ENCODE assay signal across 15 mouse cellular contexts in genomic region chr2:77515654-77516053, GRCm38 (mm10).
DNase-seq lines count a peak whose midpoint lies in the region; ATAC-seq and TF ChIP-seq lines count a peak whose summit lies in the region.
"Had no signal": no experiment of that assay in that cellular context is flagged by ENCODE, and none has a peak within 500 bp of the region (broad histone marks: within the 10 kb centered on the region; RNA-seq: fewer than 3 reads in every experiment).

No protein-coding gene starts in this region.

- no peak overlapping the region for H3K4me3 ChIP-seq in midbrain, embryonic 12.5 days
- H3K4me3 ChIP-seq in midbrain, embryonic 10.5 days: no peak overlapping the region
- H3K4me3 ChIP-seq in intestine, embryonic 16.5 days (ENCODE audit: low read length): no peak overlapping the region
- peak overlapping the region; percentile 30; the same call in 1 of the 2 replicates for H3K4me3 ChIP-seq in liver, embryonic 16.5 days (ENCODE audit: low read depth, low read length)
- H3K4me3 ChIP-seq in stomach, postnatal 0 days (ENCODE audit: low read depth, low read length): no peak overlapping the region
- H3K4me3 ChIP-seq: heart, embryonic 10.5 days had no signal

- TF ChIP-seq CTCF in stomach, postnatal 0 days (IDR thresholded peaks at IDR 0.05; ENCODE audit: low read depth): no peak

- intact Hi-C loops in heart, postnatal 36 days (cut with DNase I): no loop called here

- H3K4me2 ChIP-seq in midbrain, embryonic 12.5 days (replicated peaks): no peak overlapping the region
- H3K4me2 ChIP-seq in intestine, embryonic 16.5 days (ENCODE audit: low read depth, low read length): 0 out of 2 replicates have a peak overlapping the region, but pooled peaks have one; percentile 7
- H3K4me2 ChIP-seq in liver, embryonic 16.5 days (ENCODE audit: low read depth, low read length): peak overlapping the region; percentile 44
- no peak overlapping the region for H3K4me2 ChIP-seq in stomach, postnatal 0 days (replicated peaks; ENCODE audit: low read depth)

- ATAC-seq in midbrain, embryonic 12.5 days (ENCODE audit: low FRiP score, low read depth): 0 out of 2 replicates have a peak, but pooled peaks have one; percentile 11
- peak; percentile 85 for ATAC-seq in intestine, embryonic 16.5 days
- peak; percentile 91 for ATAC-seq in liver, embryonic 16.5 days (ENCODE audit: low read depth)
- ATAC-seq in stomach, postnatal 0 days (ENCODE audit: low FRiP score, low TSS enrichment): peak; percentile 76

- 0 out of 2 replicates have a peak, but pooled peaks cover 16% of the 10 kb centered on the region for H3K4me1 ChIP-seq in midbrain, embryonic 12.5 days
- H3K4me1 ChIP-seq in midbrain, embryonic 10.5 days: peaks cover 16% of the 10 kb centered on the region
- H3K4me1 ChIP-seq in intestine, embryonic 16.5 days (ENCODE audit: control insufficient read depth, insufficient read depth, low read length): peaks cover 7% of the 10 kb centered on the region; the same call in 1 of the 2 replicates
- peaks cover 35% of the 10 kb centered on the region for H3K4me1 ChIP-seq in liver, embryonic 16.5 days (ENCODE audit: control insufficient read depth, low read depth, low read length)
- H3K4me1 ChIP-seq in stomach, postnatal 0 days (replicated peaks; ENCODE audit: control insufficient read depth, insufficient read depth): no peaks in the 10 kb centered on the region

- no peak overlapping the region for H3K27ac ChIP-seq in midbrain, embryonic 12.5 days (replicated peaks)
- H3K27ac ChIP-seq in midbrain, embryonic 10.5 days (replicated peaks): no peak overlapping the region
- peak overlapping the region; percentile 60 for H3K27ac ChIP-seq in intestine, embryonic 16.5 days (ENCODE audit: low read length)
- peak overlapping the region; percentile 70 for H3K27ac ChIP-seq in liver, embryonic 16.5 days (ENCODE audit: low read length)
- no peak overlapping the region for H3K27ac ChIP-seq in stomach, postnatal 0 days (replicated peaks)
- H3K27ac ChIP-seq: heart, embryonic 10.5 days; macrophage had no signal

- H3K9me3 ChIP-seq in midbrain, embryonic 12.5 days: no peaks in the 10 kb centered on the region
- H3K9me3 ChIP-seq in midbrain, embryonic 10.5 days (replicated peaks): no peaks in the 10 kb centered on the region
- no peaks in the 10 kb centered on the region for H3K9me3 ChIP-seq in intestine, embryonic 16.5 days (ENCODE audit: control insufficient read depth, low read length)
- H3K9me3 ChIP-seq in liver, embryonic 16.5 days (replicated peaks; ENCODE audit: control insufficient read depth, low read length): no peaks in the 10 kb centered on the region
- no peaks in the 10 kb centered on the region for H3K9me3 ChIP-seq in stomach, postnatal 0 days (ENCODE audit: control insufficient read depth, low read length)
- H3K9me3 ChIP-seq: heart, embryonic 10.5 days had no signal

- no peak overlapping the region for H3K9ac ChIP-seq in midbrain, embryonic 12.5 days (replicated peaks)
- no peak overlapping the region for H3K9ac ChIP-seq in intestine, embryonic 16.5 days (ENCODE audit: low read depth, low read length)
- H3K9ac ChIP-seq in liver, embryonic 16.5 days (ENCODE audit: low read depth, low read length): no peak overlapping the region; the same call in 1 of the 2 replicates
- no peak overlapping the region for H3K9ac ChIP-seq in stomach, postnatal 0 days (ENCODE audit: low read length)

- WGBS in midbrain, embryonic 12.5 days: 64% methylated on average over 6 of the region's 6 CpGs
- 67% methylated on average over 6 of the region's 6 CpGs for WGBS in midbrain, embryonic 10.5 days
- WGBS in intestine, embryonic 16.5 days: 38% methylated on average over 6 of the region's 6 CpGs
- WGBS in liver, embryonic 16.5 days (ENCODE audit: insufficient replicate concordance): 7% methylated on average over 6 of the region's 6 CpGs
- 36% methylated on average over 6 of the region's 6 CpGs for WGBS in stomach, postnatal 0 days

- TF ChIP-seq EP300 in stomach, postnatal 0 days (optimal IDR thresholded peaks at IDR 0.05): no peak

- peaks cover 4% of the 10 kb centered on the region for H3K27me3 ChIP-seq in midbrain, embryonic 12.5 days
- H3K27me3 ChIP-seq in midbrain, embryonic 10.5 days (ENCODE audit: low read depth, poor library complexity, severe bottlenecking): 0 out of 2 replicates have a peak, but pooled peaks cover 12% of the 10 kb centered on the region
- H3K27me3 ChIP-seq in intestine, embryonic 16.5 days (replicated peaks; ENCODE audit: control insufficient read depth, insufficient read depth, low read length): 0 out of 2 replicates have a peak, but pooled peaks cover 2% of the 10 kb centered on the region
- H3K27me3 ChIP-seq in liver, embryonic 16.5 days (ENCODE audit: control insufficient read depth, insufficient read depth, low read depth, low read length): no peaks in the 10 kb centered on the region
- H3K27me3 ChIP-seq in stomach, postnatal 0 days (ENCODE audit: control insufficient read depth, insufficient read depth, low read length): no peaks in the 10 kb centered on the region

- no peaks in the 10 kb centered on the region for H3K36me3 ChIP-seq in midbrain, embryonic 12.5 days
- H3K36me3 ChIP-seq in midbrain, embryonic 10.5 days: no peaks in the 10 kb centered on the region
- H3K36me3 ChIP-seq in intestine, embryonic 16.5 days (ENCODE audit: control insufficient read depth, insufficient read depth, low read length): no peaks in the 10 kb centered on the region
- no peaks in the 10 kb centered on the region for H3K36me3 ChIP-seq in liver, embryonic 16.5 days (ENCODE audit: control insufficient read depth, insufficient read depth)
- H3K36me3 ChIP-seq in stomach, postnatal 0 days (ENCODE audit: control insufficient read depth, insufficient read depth, low read length): no peaks in the 10 kb centered on the region
- H3K36me3 ChIP-seq: heart, embryonic 10.5 days had no signal

- DNase-seq in midbrain, embryonic 10.5 days (ENCODE audit: low spot score): no peak
- DNase-seq in stomach, postnatal 0 days (ENCODE audit: low spot score): peak; percentile 45
- no peak for DNase-seq in ovary, postnatal 14 days (ENCODE audit: low spot score)
- DNase-seq in heart, postnatal 36 days: no peak
- DNase-seq: cerebellum, adult 11 months; gastrocnemius, postnatal 14 days; heart, postnatal 14 days; kidney, postnatal 10 days; layer of hippocampus, adult 9-11 months; lung, adult 18-20 months had no signal

Comparison
In these comparisons a context has a peak if more than half of its experiments do, and no peak if none do; other contexts are left out.
1. ATAC-seq: peak in every context shown above with its lines; median percentile 91 in liver, embryonic 16.5 days; 85 in intestine, embryonic 16.5 days; 76 in stomach, postnatal 0 days; 11 in midbrain, embryonic 12.5 days.
2. H3K27ac ChIP-seq: peak in intestine, embryonic 16.5 days (single experiment) and liver, embryonic 16.5 days (single experiment); none in midbrain, embryonic 12.5 days (single experiment), midbrain, embryonic 10.5 days (single experiment) and stomach, postnatal 0 days (single experiment).
3. H3K4me2 ChIP-seq: peak in intestine, embryonic 16.5 days (single experiment) and liver, embryonic 16.5 days (single experiment); none in midbrain, embryonic 12.5 days (single experiment) and stomach, postnatal 0 days (single experiment).